Mouse (Mus musculus) spleen, adult 2 months (tissue): ENCODE measurements around the gene Ano10. TPM values are rescaled to one million over a fixed set of nuclear protein-coding genes. Genes with fewer than 3 reads are reported as not detected.

Source experiments
- DNase-seq, 2 experiments: peaks; one replicate each; pipeline versions ENCODE4 v3.0.0 to v3.0.0-alpha.2; 2012 to 2021; ENCODE audit warnings: low spot score in 2 of 2, low read depth in 1 of 2
- H3K27ac ChIP-seq: fragments of 200-500 bp; 2 replicates; pipeline ENCODE4 v1.5.1; 2012; ENCODE audit warnings: low read length, inconsistent platforms; ENCODE audit not compliant: insufficient read depth
- H3K27me3 ChIP-seq: fragments of 200-500 bp; 2 replicates; pipeline ENCODE4 v1.6.1; 2012; ENCODE audit warnings: mild to moderate bottlenecking, moderate library complexity, low read length, inconsistent platforms; ENCODE audit not compliant: control insufficient read depth, insufficient read depth
- H3K36me3 ChIP-seq: fragments of 200-500 bp; 2 replicates; pipeline ENCODE4 v1.6.1; 2012; ENCODE audit warnings: mild to moderate bottlenecking, low read length, inconsistent platforms; ENCODE audit not compliant: control insufficient read depth, insufficient read depth
- H3K4me1 ChIP-seq: fragments of 200-500 bp; 2 replicates; pipeline ENCODE4 v1.6.1; 2011; ENCODE audit warnings: inconsistent platforms; ENCODE audit not compliant: control insufficient read depth, insufficient read depth, insufficient read length
- H3K4me3 ChIP-seq: fragments of 200-500 bp; 2 replicates; pipeline ENCODE4 v1.5.1; 2011; ENCODE audit warnings: mild to moderate bottlenecking, inconsistent platforms; ENCODE audit not compliant: insufficient read depth, insufficient read length; ENCODE audit errors: extremely low read depth
- CTCF ChIP-seq: fragments of 200-500 bp; IDR thresholded peaks from 2 replicates; pipeline ENCODE4 v1.5.1; 2011; ENCODE audit warnings: mild to moderate bottlenecking, inconsistent platforms; ENCODE audit not compliant: insufficient read depth, insufficient read length, insufficient replicate concordance; ENCODE audit errors: extremely low read depth
- POLR2A ChIP-seq: fragments of 200-500 bp; IDR thresholded peaks from 2 replicates; pipeline ENCODE4 v1.6.1; 2011; ENCODE audit warnings: low read depth, low read length, inconsistent platforms
- WGBS: fragments of 180-500 bp; shearing (Covaris S2); methylation state at CpG from one replicate; pipeline ENCODE4 v1.1.7; 2018; 5-methylcytosine and 5-hydroxymethylcytosine counted together
- polyA plus RNA-seq: library from polyadenylated mRNA; depleted of rRNA; stranded (reverse); fragments of >200 nt; gene quantifications from 2 replicates; pipeline ENCODE4 v1.2.3, GENCODE M21; 2012

Ano10 gene
- polyA plus RNA-seq, 1 experiment: 20.8 TPM

GRCm38 (mm10) chr9:122281004-122281403 lies 13.2 kb downstream of the Ano10 start:
- DNase-seq: no peak
- 92% methylated on average over 4 of the region's 4 CpGs for WGBS
- no peak for TF ChIP-seq POLR2A
- no peak for TF ChIP-seq CTCF
- Histone ChIP-seq H3K4me1 (peaks cover 9% of the 10 kb centered on the region; the same call in 1 of the 2 replicates), H3K27ac (no peak overlapping the region), H3K4me3 (no peak overlapping the region), H3K27me3 (no peaks in the 10 kb centered on the region), H3K36me3 (no peaks in the 10 kb centered on the region)

- Histone ChIP-seq H3K4me3 (no peak overlapping the region), H3K4me1 (no peaks in the 10 kb centered on the region), H3K27ac (no peak overlapping the region), H3K27me3 (no peaks in the 10 kb centered on the region), H3K36me3 (peaks cover 9% of the 10 kb centered on the region; the same call in 1 of the 2 replicates)
- TF ChIP-seq POLR2A (no peak), CTCF (no peak)
- 89% methylated on average over 2 of the region's 2 CpGs for WGBS
- DNase-seq: no peak
Measured at GRCm38 (mm10) chr9:122276665-122277064, 17.6 kb downstream of the Ano10 start.

- DNase-seq: no peak
- Histone ChIP-seq H3K36me3 (peaks cover 9% of the 10 kb centered on the region; the same call in 1 of the 2 replicates), H3K27me3 (no peaks in the 10 kb centered on the region), H3K4me1 (no peaks in the 10 kb centered on the region), H3K27ac (no peak overlapping the region), H3K4me3 (no peak overlapping the region)
- TF ChIP-seq POLR2A (no peak), CTCF (no peak)
- WGBS: 91% methylated on average over 4 of the region's 4 CpGs
Measured at GRCm38 (mm10) chr9:122276134-122276533, 18.1 kb downstream of the Ano10 start.

DNA sequence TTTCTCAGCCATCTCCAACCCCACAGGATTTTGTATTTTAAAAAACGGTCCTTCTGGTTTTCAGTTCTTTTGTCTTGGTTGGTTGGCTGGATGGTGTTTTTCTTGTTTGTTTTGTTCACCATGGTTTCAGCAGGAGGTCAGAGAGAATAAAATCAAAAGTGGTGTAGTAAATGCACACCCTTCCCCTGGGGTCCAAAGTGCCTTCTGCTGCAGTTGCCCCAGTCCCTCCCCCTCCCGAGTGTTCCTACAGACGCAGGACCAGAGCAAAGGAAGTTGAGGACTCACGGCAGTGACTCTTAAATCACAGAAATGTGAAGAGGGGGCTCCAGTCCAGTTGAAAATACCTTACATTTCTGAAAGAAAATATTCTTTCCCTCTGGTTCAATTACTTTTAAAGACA lies 19.9 kb downstream of the Ano10 start:
- peaks cover 9% of the 10 kb centered on the region for H3K36me3 ChIP-seq
- H3K27ac ChIP-seq: no peak overlapping the region
- TF ChIP-seq CTCF (no peak), POLR2A (no peak)
- WGBS: 87% methylated on average over 4 of the region's 4 CpGs
- H3K4me1 ChIP-seq: no peaks in the 10 kb centered on the region
- no peak overlapping the region for H3K4me3 ChIP-seq
- no peaks in the 10 kb centered on the region for H3K27me3 ChIP-seq
- no peak for DNase-seq

DNA sequence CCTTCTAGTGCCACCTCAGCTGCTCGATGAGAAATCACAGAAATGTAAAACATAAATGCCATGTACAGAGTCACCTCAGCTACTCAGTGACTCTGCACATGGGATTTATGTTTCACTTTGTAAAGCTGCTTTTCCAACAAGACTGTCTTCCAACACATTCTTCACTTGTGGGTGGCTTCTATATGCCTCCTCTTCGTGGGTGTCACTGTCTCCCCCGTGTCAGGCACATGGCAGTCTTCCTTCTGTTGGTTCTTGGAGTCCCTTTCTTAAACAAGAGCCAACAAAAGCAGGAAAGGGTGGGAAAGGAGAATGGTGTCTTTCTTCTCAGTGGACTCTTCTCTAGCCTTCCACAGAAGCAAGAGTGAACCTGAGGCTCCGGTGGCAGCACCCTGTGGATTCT lies 20.3 kb downstream of the Ano10 start:
- H3K27ac ChIP-seq: no peak overlapping the region
- no peak for DNase-seq
- TF ChIP-seq POLR2A: no peak
- TF ChIP-seq CTCF: no peak
- H3K4me1 ChIP-seq: no peaks in the 10 kb centered on the region
- H3K4me3 ChIP-seq: no peak overlapping the region
- no peaks in the 10 kb centered on the region for H3K27me3 ChIP-seq
- peaks cover 9% of the 10 kb centered on the region for H3K36me3 ChIP-seq
- WGBS: 90% methylated on average over 4 of the region's 4 CpGs

- Histone ChIP-seq H3K36me3 (peaks cover 9% of the 10 kb centered on the region), H3K4me1 (no peaks in the 10 kb centered on the region), H3K27me3 (no peaks in the 10 kb centered on the region), H3K4me3 (no peak overlapping the region), H3K27ac (no peak overlapping the region)
- WGBS: 50% methylated on average over 4 of the region's 4 CpGs
- no peak for DNase-seq
- no peak for TF ChIP-seq CTCF
- TF ChIP-seq POLR2A: no peak
Measured at GRCm38 (mm10) chr9:122271866-122272265, 22.4 kb downstream of the Ano10 start.

- H3K27ac ChIP-seq: no peak overlapping the region
- H3K4me1 ChIP-seq: no peaks in the 10 kb centered on the region
- 89% methylated on average over 3 of the region's 3 CpGs for WGBS
- DNase-seq: no peak
- H3K4me3 ChIP-seq: no peak overlapping the region
- TF ChIP-seq CTCF (no peak), POLR2A (no peak)
- no peaks in the 10 kb centered on the region for H3K27me3 ChIP-seq
- peaks cover 9% of the 10 kb centered on the region for H3K36me3 ChIP-seq
Measured at GRCm38 (mm10) chr9:122271318-122271717, 22.9 kb downstream of the Ano10 start.
